Mouse (Mus musculus) heart, embryonic 14.5 days (tissue): ENCODE measurements around the gene Adcy2. TPM values are rescaled to one million over a fixed set of nuclear protein-coding genes. Genes with fewer than 3 reads are reported as not detected.
A peak's percentile ranks its signal among the peaks of the same experiment; 100 is the strongest.

Source experiments
- ATAC-seq: fragments of 200-750 bp; cut with Nextera tagmentation; 2 replicates; pipeline ENCODE4 v1.8.0; 2017; ENCODE audit warnings: low read depth, moderate TSS enrichment; ENCODE audit not compliant: insufficient number of reproducible peaks, insufficient read depth, low FRiP score
- H3K27ac ChIP-seq, 2 experiments: fragments of 200-500 bp in 1 of 2; fragments of 300-500 bp in 1 of 2; sonication (generic) in 1 of 2; replicated peaks in 1 of 2; 2 replicates each; pipeline ENCODE4 v1.5.1; 2012 to 2014; ENCODE audit warnings: low read depth in 2 of 2, low read length in 2 of 2, control low read depth in 1 of 2, mild to moderate bottlenecking in 1 of 2, mixed read lengths in 1 of 2; ENCODE audit not compliant: control insufficient read depth in 1 of 2, insufficient read depth in 1 of 2
- H3K27me3 ChIP-seq: fragments of 300-500 bp; sonication (generic); 2 replicates; pipeline ENCODE4 v1.6.1; 2014; ENCODE audit warnings: mild to moderate bottlenecking, low read length, control low read depth; ENCODE audit not compliant: control insufficient read depth, insufficient read depth
- H3K36me3 ChIP-seq: fragments of 300-500 bp; sonication (generic); 2 replicates; pipeline ENCODE4 v1.6.1; 2014; ENCODE audit warnings: mild to moderate bottlenecking, control low read depth, low read length, mixed read lengths; ENCODE audit not compliant: control insufficient read depth, insufficient read depth
- H3K4me1 ChIP-seq, 2 experiments: fragments of 200-500 bp in 1 of 2; fragments of 300-500 bp in 1 of 2; sonication (generic) in 1 of 2; 2 replicates each; pipeline ENCODE4 v1.6.1; 2012 to 2014; ENCODE audit warnings: low read length in 2 of 2, control low read depth in 1 of 2, mixed read lengths in 1 of 2; ENCODE audit not compliant: control insufficient read depth in 2 of 2, insufficient read depth in 2 of 2
- H3K4me2 ChIP-seq: fragments of 300-500 bp; sonication (generic); 2 replicates; pipeline ENCODE4 v1.6.1; 2014; ENCODE audit warnings: mild to moderate bottlenecking, low read length
- H3K4me3 ChIP-seq, 2 experiments: fragments of 200-500 bp in 1 of 2; fragments of 300-500 bp in 1 of 2; sonication (generic) in 1 of 2; 2 replicates each; pipeline ENCODE4 v1.5.1; 2012 to 2014; ENCODE audit warnings: low read length in 2 of 2, mild to moderate bottlenecking in 2 of 2, control low read depth in 1 of 2, low read depth in 1 of 2, moderate library complexity in 1 of 2; ENCODE audit not compliant: control insufficient read depth in 1 of 2, insufficient read depth in 1 of 2
- H3K9ac ChIP-seq: fragments of 300-500 bp; sonication (generic); 2 replicates; pipeline ENCODE4 v1.6.1; 2014; ENCODE audit warnings: mild to moderate bottlenecking, low read length
- H3K9me3 ChIP-seq: fragments of 300-500 bp; sonication (generic); 2 replicates; pipeline ENCODE4 v1.6.1; 2016; ENCODE audit warnings: low read length, control low read depth; ENCODE audit not compliant: control insufficient read depth
- WGBS: fragments of 180-500 bp; shearing (Covaris S2); extraction: QIAGEN DNeasy Blood & Tissue Kit; methylation state at CpG from one replicate; pipeline ENCODE4 v1.1.7; 2014; 5-methylcytosine and 5-hydroxymethylcytosine counted together
- polyA plus RNA-seq: library from polyadenylated mRNA; unstranded; fragments of >200 nt; fragmentation: Nextera tagmentation; extraction: Ambion mirVana; gene quantifications from 2 replicates; pipeline ENCODE4 v1.2.1, GENCODE M21; 2014

The Adcy2 gene
- polyA plus RNA-seq, 1 experiment from 2014 or later, result 0.89 TPM

GRCm38 (mm10) chr13:68603085-68603484 is 396.3 kb downstream of the Adcy2 start:
- no peak overlapping the region for H3K9ac ChIP-seq
- no peaks in the 10 kb centered on the region for H3K36me3 ChIP-seq
- 69% methylated on average over 6 of the region's 6 CpGs for WGBS
- no peak overlapping the region for H3K4me2 ChIP-seq
- ATAC-seq, result no peak
- H3K27ac ChIP-seq, result no peak overlapping the region
- H3K27me3 ChIP-seq, result no peaks in the 10 kb centered on the region
- peaks cover 6 to 11% of the 10 kb centered on the region in 2 experiments for H3K4me1 ChIP-seq
- no peak overlapping the region for H3K4me3 ChIP-seq
- H3K9me3 ChIP-seq, result no peaks in the 10 kb centered on the region

GRCm38 (mm10) chr13:68601184-68601583 is 398.2 kb downstream of the Adcy2 start:
- no peak for ATAC-seq
- no peaks in the 10 kb centered on the region for H3K36me3 ChIP-seq
- no peaks in the 10 kb centered on the region for H3K27me3 ChIP-seq
- H3K9ac ChIP-seq, result no peak overlapping the region
- H3K27ac ChIP-seq, result no peak overlapping the region
- WGBS, result 26% methylated on average over 6 of the region's 6 CpGs
- H3K4me1 ChIP-seq, result peaks cover 6 to 11% of the 10 kb centered on the region in 2 experiments
- H3K9me3 ChIP-seq, result no peaks in the 10 kb centered on the region
- H3K4me2 ChIP-seq, result 0 out of 2 replicates have a peak overlapping the region, but pooled peaks have one; percentile 3
- H3K4me3 ChIP-seq, result no peak overlapping the region

- H3K36me3 ChIP-seq, result no peaks in the 10 kb centered on the region
- no peak for ATAC-seq
- no peak overlapping the region for H3K4me3 ChIP-seq
- peaks cover 4 to 8% of the 10 kb centered on the region in 2 experiments; a peak in 2 of 4 replicates for H3K4me1 ChIP-seq
- H3K9ac ChIP-seq, result no peak overlapping the region
- no peaks in the 10 kb centered on the region for H3K27me3 ChIP-seq
- no peak overlapping the region for H3K4me2 ChIP-seq
- no peaks in the 10 kb centered on the region for H3K9me3 ChIP-seq
- H3K27ac ChIP-seq, result no peak overlapping the region
These were observed 400.4 kb downstream of the Adcy2 start for GRCm38 (mm10) chr13:68598953-68599352.

- peak overlapping the region; percentile 31; the same call in 1 of the 2 replicates for H3K4me2 ChIP-seq
These were observed 401.7 kb downstream of the Adcy2 start for GRCm38 (mm10) chr13:68597667-68598066.

GRCm38 (mm10) chr13:68597199-68597598 is 402.1 kb downstream of the Adcy2 start, which contains the start of gene 1700001L19Rik:
TSS of gene 1700001L19Rik (plus strand) at chr13:68597421.
- Histone ChIP-seq H3K4me3 (no peak within 1 kb of the TSS), H3K4me2 (peak within 1 kb of the TSS; percentile 31; the same call in 1 of the 2 replicates), H3K9me3 (no peaks in the 10 kb centered on the region), H3K4me1 (peaks cover 4 to 8% of the 10 kb centered on the region in 2 experiments; a peak in 2 of 4 replicates), H3K27me3 (no peaks in the 10 kb centered on the region), H3K36me3 (peaks cover 11% of the 10 kb centered on the region), H3K9ac (no peak within 1 kb of the TSS), H3K27ac (no peak within 1 kb of the TSS)
- ATAC-seq, result no peak
- 12% methylated on average over 9 of the region's 10 CpGs for whole genome bisulfite sequencing

More at GRCm38 (mm10) chr13:68597667-68598066, 401.7 kb downstream of the Adcy2 start:
- WGBS, result 13% methylated on average over 13 of the region's 13 CpGs
- no peaks in the 10 kb centered on the region for H3K9me3 ChIP-seq
- no peaks in the 10 kb centered on the region for H3K27me3 ChIP-seq
- H3K36me3 ChIP-seq, result peaks cover 6% of the 10 kb centered on the region
- no peak overlapping the region for H3K27ac ChIP-seq
- no peak for ATAC-seq
- no peak overlapping the region for H3K4me3 ChIP-seq
- peaks cover 4 to 8% of the 10 kb centered on the region in 2 experiments; a peak in 2 of 4 replicates for H3K4me1 ChIP-seq
- no peak overlapping the region for H3K9ac ChIP-seq

- no peaks in the 10 kb centered on the region for H3K4me1 ChIP-seq
- H3K36me3 ChIP-seq, result peaks cover 45% of the 10 kb centered on the region
- no peak overlapping the region for H3K9ac ChIP-seq
- H3K9me3 ChIP-seq, result no peaks in the 10 kb centered on the region
- no peak overlapping the region for H3K4me2 ChIP-seq
- no peak overlapping the region for H3K4me3 ChIP-seq
- WGBS, result 70% methylated on average over 1 of the region's 1 CpGs
- no peaks in the 10 kb centered on the region for H3K27me3 ChIP-seq
- no peak for ATAC-seq
- no peak overlapping the region for H3K27ac ChIP-seq
These were observed 405.5 kb downstream of the Adcy2 start for GRCm38 (mm10) chr13:68593797-68594196.

GRCm38 (mm10) chr13:68588352-68588751 is 411.0 kb downstream of the Adcy2 start:
- Histone ChIP-seq H3K9me3 (no peaks in the 10 kb centered on the region), H3K4me3 (no peak overlapping the region), H3K27ac (no peak overlapping the region), H3K4me1 (peaks cover 0 to 6% of the 10 kb centered on the region in 2 experiments; a peak in 1 of 4 replicates), H3K4me2 (no peak overlapping the region), H3K9ac (no peak overlapping the region), H3K27me3 (no peaks in the 10 kb centered on the region), H3K36me3 (peaks cover 99% of the 10 kb centered on the region)
- ATAC-seq, result no peak

- ATAC-seq, result no peak
- Histone ChIP-seq H3K27me3 (no peaks in the 10 kb centered on the region), H3K4me2 (no peak overlapping the region), H3K4me3 (no peak overlapping the region), H3K9me3 (no peaks in the 10 kb centered on the region), H3K9ac (no peak overlapping the region), H3K4me1 (peaks cover 0 to 17% of the 10 kb centered on the region in 2 experiments; a peak in 2 of 4 replicates), H3K36me3 (peaks cover 70% of the 10 kb centered on the region), H3K27ac (no peak overlapping the region)
- 87% methylated on average over 7 of the region's 7 CpGs for WGBS
These were observed 413.9 kb downstream of the Adcy2 start for GRCm38 (mm10) chr13:68585441-68585840.
